Mouse (Mus musculus) thymus, postnatal 36 days (tissue): ENCODE results near the gene Hlx.

Source experiments
- DNase-seq, 2 experiments: peaks; one replicate each; pipeline ENCODE4 v3.0.0; 2022; ENCODE audit warnings: mixed read lengths in 2 of 2

The Hlx gene

DNA sequence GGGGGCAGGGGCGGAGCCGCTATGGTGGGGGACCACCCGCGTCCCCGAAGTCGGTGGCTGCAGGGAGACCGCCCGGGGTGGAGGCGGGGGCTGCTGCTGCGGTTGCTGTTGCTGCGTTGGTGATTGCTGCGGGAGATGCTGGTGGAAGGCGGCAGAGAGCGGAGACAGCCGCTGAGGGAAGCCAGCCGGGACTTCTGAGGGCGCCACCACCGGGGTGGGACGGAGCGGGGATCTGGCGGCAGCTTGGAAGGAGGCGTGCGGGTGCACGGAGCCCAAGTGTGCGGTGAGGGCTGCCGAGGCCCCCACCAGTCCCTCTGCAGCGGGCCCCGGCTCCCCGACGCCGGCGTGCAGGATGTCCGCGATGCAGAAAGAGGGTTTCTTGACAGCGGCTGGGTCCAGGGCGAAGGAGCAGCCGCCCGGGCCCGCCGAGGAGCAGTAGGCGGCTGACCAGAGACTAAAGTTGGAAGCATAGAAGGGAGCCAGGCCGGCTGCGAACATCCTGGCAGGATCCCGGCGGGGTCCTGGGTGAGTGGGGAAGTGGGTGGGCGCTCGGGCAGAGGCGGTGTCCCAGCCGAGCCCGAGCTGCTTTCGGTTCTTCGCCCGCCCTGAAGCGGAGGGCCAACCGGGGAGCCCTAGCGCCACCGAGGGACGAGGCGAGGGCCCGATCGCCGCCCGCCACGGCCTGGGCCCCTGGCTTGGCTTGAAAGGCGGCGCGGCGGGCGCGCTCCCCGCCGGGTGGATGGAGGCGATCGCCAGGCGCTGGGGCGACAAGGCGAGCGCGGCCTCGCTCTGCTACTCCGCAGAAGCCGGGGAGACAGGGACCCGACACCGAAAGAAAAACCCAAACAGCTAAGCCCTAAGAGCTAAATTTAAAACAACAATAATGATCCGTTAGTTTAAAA is 524 bp downstream of the Hlx start:
- peak; percentile 35 to 44 for DNase-seq

DNA sequence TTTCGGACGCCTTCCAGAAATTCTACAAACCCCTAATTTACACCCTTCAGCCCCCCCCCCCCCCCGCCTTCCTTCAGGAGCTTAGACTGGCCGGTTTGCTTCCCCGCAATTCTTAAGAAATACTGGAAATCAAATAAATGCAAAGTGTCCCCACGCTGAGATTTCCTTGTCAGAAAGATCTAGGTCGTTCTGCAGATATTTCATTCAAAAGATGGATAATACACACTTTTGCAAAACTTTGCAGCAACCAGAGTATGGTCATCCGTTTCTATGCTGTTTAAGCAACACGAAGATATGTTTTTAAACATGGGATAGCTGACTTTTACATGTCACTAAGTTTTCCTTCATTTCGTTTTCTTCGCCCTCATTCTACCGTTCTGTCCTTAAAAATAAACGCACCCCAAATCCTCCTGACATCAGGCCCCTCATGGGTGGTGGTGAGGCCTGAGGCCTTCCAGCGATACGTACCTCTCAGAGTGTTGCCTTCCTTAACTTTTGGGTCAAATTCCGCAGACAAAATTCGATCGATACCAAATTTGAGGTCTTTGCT is 1.3 kb downstream of the Hlx start:
- DNase-seq: no peak

DNA sequence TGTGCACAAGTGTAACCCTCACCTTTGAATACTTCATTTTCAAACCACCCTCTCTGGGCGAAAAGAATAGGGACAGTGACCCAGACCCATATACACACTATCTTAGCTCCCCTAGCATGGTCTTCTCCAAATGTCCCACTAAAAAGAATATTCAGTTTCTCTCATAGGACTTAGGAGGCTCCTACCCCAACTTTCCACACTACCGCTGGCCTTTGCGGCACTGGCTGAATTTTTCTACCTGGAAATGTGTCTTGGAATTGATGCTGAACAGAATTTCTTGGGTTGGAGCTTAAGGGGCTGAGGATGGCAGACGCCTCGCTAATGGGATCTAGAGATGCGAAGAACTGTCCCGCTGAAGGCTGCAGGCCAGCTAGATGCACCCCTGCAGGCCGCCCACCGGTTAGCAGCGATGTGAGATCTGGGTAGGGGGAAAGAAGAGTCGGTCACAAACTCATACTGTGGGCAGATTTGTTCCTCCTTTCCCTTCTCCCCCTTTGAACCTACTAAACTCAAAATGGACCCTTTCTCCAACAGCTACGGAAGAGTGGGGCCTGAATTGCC is 1.9 kb downstream of the Hlx start:
- no peak for DNase-seq

DNA sequence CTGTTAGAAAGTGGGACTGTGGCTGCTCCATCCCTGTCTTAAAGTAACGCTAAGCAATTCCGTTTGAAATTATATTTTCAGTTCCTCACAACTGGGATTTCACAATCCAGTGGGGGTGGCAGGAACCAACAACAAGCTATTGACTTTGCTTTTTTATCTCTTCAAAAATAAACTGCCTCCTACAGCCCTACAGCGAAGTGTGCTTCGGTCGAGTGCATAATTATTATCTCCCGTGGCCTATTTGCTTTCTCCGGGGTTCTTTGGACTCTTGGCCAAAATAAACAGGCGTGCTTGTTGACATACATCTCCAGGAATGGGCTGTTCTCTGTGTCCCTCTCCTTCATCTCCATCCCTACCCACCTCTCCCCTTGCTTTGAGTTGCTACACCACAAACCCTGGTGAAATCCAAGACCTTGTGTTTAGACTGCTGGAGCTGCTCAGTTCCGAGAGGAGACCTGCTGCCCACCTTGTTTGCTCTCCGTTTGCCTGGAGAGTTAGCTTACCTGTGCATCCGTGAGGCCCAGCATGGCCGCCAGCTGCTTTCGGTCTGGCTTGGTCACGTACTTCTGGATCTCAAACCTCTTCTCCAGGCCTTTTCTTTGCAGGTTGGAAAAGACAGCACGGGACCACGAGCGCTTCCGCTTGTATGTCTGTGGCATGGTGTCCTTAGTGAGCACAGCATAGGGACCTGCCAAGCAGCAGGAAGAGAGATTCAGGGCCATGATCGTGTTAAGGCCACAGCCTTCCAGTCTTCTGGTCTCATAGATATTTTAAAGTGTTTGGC is 2.9 kb downstream of the Hlx start:
- no peak for DNase-seq

DNA sequence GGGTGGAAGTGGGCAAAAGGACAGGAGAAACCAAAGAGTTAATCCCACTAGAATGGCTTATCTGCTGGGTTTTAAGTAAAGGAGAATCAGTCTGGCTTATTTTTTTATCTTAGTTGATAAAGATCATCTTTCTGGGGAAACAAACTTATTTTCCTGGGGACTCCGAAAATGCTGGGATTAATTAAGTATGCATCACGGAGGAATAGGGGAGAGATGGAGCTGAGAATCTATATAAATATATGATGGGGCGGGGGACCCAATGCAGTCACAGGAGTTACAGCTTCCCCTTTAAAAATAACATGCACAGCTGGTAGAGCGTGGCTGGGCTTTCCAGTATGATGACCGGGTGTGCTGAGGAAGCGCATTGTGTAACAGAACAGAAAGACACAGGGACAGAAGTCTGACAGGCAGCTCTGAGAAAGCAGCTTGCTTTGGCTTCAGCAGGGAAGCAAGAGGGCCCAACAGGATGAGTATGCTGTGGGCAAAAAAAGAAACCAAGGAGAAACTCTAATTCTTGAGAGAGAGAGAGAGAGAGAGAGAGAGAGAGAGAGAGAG is 3.8 kb downstream of the Hlx start:
- DNase-seq: no peak

DNA sequence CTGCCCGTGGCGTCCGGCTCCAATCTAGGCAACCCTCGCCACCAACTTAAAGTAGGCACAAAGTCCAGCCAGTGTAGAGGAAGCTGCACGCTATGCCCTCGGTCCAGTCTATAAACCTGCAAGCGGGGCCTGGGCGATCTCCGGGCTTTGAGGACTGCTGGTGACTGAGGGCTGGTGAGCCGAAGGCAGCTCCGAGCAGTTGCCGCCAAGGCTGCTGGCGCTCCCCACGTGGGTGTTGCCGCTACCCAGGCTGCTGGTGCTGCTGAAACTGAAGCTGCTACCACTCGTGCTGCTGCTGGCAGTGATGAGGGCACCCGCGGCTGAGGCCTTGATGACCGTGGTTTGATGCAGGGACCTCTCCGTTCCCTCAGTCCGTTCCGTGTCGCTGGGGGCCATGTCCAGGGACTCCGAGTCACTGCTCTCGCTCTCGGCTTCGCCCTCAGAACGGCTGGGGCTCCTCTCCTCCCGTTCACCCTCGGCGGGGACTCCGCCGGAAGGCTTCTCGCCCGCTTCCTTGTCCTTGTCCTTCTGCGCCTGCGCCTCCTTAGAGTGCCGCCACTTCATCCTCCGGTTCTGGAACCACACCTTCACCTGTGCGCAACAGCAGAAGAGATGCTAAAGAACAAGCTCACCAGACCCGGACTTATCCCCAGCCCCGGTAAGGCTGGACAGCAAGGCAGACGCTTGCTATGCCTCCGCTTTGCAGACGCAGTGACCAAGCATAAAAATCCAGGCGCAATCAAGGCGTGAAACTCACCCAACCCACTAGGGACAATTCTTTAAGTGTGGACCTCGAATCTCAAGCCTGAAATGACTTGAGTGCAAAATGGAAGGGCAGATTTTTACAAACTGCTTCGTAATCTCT is 4.8 kb downstream of the Hlx start:
- no peak for DNase-seq

DNA sequence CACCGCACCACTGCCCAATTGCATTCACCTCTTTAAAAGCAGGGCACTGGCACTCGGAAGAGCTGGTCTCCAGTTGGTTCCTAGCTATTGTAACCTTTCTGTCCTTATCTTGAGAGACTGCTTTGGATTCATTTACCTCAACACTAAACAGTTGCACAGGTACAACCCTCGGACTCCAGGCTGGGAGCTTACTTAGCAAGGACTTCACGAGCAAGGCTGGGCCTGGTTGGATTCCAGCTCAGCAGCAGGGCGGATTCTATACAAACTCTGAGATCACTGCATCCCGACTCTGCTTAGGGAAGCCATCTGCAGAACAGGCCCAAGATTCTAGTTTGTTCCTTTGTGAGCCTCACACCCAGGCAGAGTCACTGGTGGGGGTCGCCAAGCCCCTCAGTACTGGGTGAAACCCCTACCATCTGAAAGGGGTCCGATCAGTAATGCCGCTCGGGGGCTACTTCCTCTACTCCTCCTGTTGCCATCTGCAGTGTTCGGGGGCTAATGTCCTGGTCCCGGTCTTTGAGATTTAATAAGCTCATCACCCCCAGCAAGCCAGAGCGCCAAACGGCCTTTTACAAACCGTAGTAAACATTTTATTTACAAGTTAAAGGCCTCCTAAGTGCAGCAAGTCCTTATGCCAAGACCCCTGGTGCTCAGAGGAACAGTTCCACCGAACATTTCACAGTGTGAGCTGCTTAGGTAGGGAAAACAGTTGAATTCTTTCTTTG is 5.7 kb downstream of the Hlx start:
- DNase-seq: no peak

DNA sequence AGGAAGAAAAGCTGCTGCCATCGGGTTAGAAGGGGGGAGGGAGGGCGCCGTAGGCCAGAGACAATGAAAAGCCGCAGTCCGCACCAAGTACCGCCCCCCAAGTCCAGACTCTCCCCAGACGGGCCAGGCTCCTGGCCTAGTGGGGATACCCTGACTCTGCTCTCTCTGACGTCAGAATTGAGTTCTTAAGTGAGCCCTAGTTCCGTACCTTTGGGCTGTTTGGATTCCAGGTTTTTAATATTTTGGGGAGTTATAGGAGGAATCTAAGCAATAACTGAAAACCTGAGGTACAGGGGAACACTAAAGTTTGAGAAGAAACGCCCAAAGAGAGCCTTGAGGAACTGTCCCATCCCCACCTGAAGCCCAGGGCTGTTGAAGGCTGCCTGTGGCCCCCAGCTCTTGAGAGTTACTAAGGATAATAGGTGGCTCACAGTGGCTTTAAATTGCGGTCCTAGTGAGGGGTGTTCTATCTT is 7.1 kb downstream of the Hlx start:
- DNase-seq: no peak

DNA sequence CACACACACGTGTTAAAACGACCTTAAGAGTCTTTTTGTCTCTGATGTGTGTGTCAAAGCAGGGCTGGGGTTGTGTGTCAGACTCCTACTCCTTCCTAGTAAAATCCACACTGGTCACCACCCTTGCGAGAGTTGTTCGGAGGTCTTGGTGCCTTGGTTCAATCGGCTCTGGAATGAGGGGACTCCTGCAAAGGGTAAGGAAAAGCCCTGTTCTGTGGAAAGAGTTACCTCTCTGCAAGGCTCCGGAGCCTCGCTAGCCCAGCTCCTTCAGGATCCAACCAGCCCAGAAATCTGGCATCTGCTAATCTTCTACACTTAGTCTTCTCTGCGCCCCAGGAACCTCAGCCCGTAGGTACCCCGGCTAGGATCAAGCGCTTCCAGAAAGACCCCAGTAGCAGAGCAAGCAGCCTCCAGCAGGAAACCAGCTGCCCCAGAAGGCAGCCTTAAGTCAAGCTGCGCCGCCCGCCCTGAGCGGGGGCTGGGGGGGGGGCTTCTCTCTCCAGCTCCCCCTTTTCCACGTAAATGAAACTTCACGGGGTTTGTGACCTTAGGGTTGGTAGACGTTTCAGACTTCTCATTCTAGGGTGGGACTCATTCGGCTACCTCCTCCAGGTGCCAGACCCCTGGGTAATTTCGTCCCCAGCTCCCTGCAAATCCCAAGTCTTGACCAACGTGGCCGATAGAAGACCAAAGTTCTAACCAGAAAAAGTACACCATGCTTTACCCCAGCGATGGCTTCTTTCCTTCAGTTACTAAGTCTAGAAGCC is 7.7 kb downstream of the Hlx start:
- no peak for DNase-seq

DNA sequence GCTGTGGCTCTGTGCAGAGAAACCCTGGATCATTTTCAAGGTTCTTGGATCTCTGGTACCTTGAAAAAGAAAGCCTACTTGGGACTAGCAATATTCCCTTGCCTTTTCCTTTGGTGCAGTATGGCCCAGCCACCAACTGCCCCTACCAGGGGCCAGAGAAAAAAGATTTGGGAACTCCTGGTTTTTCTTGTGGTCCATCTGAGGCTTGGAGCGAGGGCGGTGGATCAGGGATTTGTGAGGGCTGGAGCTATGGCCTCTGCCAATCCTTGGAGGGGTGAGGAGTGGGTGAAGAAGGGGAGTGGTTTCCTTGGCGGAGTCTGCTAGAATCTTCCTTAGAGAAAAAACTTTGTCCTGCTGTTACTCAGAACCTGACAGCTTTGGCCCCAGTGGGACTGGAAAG is 8.5 kb downstream of the Hlx start:
- no peak for DNase-seq

DNA sequence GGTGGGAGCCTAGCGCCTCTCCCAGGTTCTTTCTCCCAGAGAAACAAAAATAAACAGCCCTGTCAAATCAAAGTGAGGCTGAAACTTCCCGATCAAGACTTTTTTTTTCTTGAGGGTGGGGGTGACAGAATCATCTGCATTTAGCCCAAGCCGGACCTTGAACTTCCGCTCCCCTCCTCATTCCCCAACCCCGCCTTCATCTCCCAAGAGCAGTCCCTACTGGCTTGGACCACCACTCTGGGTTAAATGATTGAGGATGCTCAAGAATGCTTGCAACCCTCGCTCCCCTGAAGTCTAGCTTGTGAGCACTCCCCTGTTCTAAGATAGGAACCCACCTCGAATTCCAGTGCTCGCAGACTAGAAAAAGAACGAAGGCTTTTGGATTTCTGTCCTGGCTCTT is 11.3 kb downstream of the Hlx start:
- DNase-seq: no peak

DNA sequence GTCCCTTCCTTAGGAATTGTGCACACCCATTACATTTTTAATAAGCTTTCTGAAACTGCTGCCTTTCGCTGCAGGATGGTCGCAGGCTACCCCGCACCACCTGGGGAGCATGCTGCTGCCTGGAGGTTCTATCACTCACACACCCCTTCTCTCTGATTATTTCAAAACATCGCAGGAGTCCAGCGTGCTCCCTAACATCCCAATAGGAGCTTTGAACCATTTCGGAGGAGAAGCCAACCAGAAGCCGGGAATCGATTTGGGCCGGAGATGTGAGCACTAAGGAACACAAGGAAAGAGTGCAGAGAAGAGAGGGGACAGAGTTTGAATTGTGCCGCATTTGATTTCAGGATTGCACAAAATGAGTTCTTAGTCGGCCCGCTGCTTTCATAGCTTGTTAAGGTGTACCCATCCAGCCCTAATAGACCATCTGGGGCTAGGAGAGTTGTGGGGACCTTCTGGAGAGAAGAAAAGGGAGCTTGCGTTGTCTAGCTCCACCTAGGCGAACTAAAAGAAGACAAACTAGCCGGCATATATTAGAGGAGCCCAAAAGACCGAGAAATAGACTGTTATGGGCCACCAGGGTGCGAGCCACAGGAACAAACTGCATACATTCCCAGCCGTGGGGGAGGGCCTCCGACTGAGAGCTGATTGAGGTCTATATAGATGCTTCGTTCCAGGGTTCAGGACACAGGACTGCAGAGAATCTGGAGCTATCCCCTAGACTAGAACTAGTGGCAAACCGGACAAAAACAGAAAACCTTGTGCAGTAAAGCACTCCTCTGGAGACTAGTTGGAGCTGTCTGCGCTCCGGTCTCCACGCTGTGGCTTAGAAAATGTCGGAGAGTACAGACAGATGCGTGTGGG is 12.0 kb downstream of the Hlx start:
- no peak for DNase-seq

DNA sequence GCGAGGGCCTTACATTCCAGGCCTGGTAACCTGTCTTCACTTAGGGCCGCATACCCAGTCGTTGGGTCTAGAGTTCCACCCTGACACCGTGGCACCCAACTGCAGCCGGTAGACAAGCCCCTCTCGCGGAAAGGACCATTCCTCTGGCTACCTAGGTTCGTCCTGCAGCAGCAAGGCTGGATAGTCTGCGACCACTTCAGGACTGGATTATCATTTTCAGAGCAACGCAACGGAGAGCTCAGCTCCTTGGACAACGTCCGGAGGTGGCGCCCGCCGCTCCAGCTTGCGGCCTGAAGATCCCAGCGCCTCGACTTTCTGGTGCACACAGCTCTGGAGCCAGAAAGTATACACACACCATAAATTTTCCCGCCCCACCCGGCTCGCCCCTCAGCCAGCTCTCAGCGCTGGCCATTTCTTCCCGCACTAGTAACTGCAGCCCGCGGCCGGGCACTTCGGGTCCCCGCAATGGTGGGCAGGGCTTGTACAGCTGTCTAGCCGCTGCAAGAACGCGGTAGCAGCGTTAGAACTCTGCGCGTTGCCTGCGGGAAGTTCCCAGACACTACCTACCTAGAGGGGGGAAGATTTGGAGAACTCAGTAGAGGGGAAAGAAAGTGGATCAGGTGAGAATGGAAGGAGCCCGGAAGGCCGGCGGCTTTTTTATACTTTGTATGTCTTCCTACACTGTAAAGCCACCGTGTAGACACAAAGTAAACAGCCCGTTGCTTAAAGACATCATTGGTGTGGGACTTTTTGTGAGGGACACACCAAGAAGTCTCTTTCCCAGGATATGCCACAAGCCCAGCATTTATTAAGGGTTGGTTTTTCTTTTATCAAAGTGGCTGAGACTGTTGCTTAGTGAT is 13.9 kb downstream of the Hlx start:
- no peak for DNase-seq

DNA sequence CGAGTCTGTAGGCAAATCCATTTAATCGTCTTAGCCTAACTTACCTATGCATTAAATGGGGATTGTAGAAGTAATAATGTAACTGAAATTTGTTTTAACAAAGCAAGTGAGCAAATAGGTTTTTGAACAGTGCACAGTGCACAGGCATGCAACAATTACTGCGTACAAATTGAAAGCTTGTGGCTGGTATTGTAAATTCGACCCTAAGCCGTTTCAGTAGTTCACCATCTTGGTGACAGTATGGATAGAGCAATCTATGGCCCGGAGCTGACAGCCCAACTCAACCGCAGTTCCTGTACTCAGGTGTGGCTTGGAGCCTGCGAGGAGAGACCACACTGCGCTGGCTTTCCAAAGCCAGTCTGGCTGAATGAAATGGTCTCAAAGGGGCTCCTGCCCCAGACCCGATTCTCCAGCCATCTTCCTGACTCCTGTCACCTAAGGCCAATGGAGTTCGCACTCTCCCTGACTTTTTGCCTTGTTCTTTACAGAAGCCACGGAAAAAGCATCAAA is 14.7 kb downstream of the Hlx start:
- DNase-seq: no peak

DNA sequence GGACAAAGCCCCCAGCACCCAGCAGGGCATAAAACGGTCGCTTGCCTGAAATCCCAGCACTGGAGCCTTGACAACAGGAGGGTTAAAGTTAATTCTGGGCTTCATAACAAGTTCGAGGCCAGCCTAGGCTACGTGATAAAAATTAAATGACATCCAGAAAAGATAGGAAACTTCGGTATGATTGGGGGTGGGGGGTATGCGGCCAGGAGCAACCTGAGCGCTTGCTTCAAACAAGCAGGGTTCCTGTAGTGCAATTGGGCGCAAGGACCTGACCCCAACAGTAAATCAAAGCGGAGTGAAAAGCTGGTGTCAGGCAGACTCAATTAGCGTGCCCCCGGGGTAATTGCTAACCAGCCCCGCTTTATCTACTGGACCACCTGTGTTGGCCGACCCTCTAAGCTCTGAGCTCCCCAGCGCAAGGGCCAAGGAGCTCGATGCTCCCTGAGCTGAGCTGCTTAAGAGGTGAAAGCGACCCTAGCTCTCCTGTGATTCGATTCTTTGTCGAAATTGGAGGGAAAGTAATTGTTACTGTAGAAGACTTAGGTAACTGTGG is 15.3 kb downstream of the Hlx start:
- no peak for DNase-seq

DNA sequence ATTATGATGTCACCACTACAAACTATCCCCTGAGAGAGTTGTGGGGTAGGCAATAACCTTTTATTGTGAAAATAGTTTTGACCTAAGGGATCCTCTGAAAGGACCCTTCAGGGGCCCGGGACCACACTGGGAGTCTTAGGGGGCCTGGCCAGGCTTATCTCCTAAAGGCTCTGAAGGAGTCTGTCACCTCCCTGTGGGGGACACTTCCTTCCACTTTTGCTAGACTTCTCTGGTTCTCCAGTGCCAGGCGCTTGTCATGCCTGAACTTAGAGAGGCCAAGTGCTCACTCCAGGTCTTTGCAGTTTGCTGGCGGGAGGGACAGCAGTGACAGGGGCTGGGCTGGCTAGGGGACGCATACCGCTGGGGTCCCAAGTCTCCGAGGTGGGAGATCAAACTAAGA is 16.3 kb downstream of the Hlx start:
- no peak for DNase-seq

DNA sequence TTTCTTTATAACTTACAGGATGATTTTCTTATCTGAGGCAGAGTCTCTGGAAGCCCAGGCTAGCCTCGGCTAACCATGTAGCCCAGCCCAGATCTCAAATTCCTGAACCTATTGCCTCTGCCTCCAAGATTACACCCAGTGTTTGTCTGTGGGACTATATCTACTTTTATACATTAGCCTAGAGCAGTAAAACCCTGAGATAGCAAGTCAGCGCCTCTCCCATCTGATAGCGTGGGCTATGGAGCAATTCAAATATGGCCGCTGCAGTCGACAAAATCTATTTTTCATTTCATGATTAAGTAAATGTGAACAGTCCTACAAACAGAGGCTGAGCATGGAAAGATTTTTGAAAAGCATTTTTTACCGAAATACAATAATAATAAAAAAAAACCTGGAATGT is 16.7 kb downstream of the Hlx start:
- DNase-seq: no peak

DNA sequence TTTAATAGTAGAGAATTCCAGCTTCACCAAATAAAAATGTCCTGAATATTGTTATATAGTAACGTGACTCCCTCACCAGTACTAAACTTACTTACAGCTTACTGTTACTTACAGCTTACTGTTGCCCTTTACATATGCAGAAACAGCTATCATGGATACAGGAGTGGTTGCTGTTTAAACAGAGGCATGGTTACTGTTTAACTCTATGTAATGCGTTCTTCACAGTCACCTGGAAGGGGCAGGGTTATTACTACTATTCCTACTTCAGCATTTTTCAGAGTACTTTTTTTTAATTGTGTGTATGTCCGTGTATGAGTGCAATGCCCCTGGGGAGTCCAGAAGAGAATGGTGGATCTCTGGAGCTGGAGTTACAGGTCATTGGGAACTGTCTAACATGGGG is 17.9 kb downstream of the Hlx start:
- no peak for DNase-seq
